Mouse (Mus musculus) megakaryocyte-erythroid progenitor cell, adult 5 weeks (primary cell): ENCODE results near the gene Olfr723. TPM values are rescaled to one million over a fixed set of nuclear protein-coding genes. Genes with fewer than 3 reads are reported as not detected.

Experiments used
- polyA plus RNA-seq: library from polyadenylated mRNA; stranded (reverse); fragments of >175 nt; gene quantifications from 2 replicates; pipeline ENCODE4 v1.2.3, GENCODE M21; 2012

Gene Olfr723
- not detected in 2 replicates for polyA plus RNA-seq

GRCm38 (mm10) chr14:49931687-49932086 is at the start of gene Olfr723:
TSS of gene Olfr723 (minus strand) at chr14:49931787.

GRCm38 (mm10) chr14:49963174-49963573 is 31.6 kb upstream of the Olfr723 start, which contains the start of gene Olfr724:
TSS of gene Olfr724 (minus strand) at chr14:49963274.

GRCm38 (mm10) chr14:49901899-49902298 is 29.7 kb downstream of the Olfr723 start, which contains the start of gene Olfr722:
TSS of gene Olfr722 (minus strand) at chr14:49901999.

Other genes with a start within 250 kb of the Olfr723 start
- not detected in 2 replicates for gene Armh4, start 148.4 kb downstream of the Olfr723 start, polyA plus RNA-seq
- gene Olfr722, start 29.8 kb downstream of the Olfr723 start, polyA plus RNA-seq, result not detected in 2 replicates
- gene Olfr724, start 31.5 kb upstream of the Olfr723 start, polyA plus RNA-seq, result not detected in 2 replicates
- not detected in 2 replicates for gene Olfr725, start 108.6 kb upstream of the Olfr723 start, polyA plus RNA-seq
- not detected in 2 replicates for gene Olfr726, start 159.2 kb upstream of the Olfr723 start, polyA plus RNA-seq
- not detected in 2 replicates for gene Olfr727, start 191.4 kb upstream of the Olfr723 start, polyA plus RNA-seq
- not detected in 2 replicates for gene Olfr728, start 210.9 kb upstream of the Olfr723 start, polyA plus RNA-seq
- gene Olfr729, start 221.1 kb upstream of the Olfr723 start, polyA plus RNA-seq, result not detected in 2 replicates